Mouse (Mus musculus) skeletal muscle tissue, postnatal 0 days (tissue): ENCODE data around the gene Noto. TPM values are rescaled to one million over a fixed set of nuclear protein-coding genes. Genes with fewer than 3 reads are reported as not detected.

Experiments
- polyA plus RNA-seq: library from polyadenylated mRNA; unstranded; fragments of >200 nt; fragmentation: Nextera tagmentation; extraction: Ambion mirVana; gene quantifications from 2 replicates; pipeline ENCODE4 v1.2.1, GENCODE M21; 2015

Gene Noto
- not detected in 2 replicates for polyA plus RNA-seq

GRCm38 (mm10) chr6:85423836-85424379 lies at the start of gene Noto:
Gene Noto (plus strand): TSS chr6:85423886.

DNA sequence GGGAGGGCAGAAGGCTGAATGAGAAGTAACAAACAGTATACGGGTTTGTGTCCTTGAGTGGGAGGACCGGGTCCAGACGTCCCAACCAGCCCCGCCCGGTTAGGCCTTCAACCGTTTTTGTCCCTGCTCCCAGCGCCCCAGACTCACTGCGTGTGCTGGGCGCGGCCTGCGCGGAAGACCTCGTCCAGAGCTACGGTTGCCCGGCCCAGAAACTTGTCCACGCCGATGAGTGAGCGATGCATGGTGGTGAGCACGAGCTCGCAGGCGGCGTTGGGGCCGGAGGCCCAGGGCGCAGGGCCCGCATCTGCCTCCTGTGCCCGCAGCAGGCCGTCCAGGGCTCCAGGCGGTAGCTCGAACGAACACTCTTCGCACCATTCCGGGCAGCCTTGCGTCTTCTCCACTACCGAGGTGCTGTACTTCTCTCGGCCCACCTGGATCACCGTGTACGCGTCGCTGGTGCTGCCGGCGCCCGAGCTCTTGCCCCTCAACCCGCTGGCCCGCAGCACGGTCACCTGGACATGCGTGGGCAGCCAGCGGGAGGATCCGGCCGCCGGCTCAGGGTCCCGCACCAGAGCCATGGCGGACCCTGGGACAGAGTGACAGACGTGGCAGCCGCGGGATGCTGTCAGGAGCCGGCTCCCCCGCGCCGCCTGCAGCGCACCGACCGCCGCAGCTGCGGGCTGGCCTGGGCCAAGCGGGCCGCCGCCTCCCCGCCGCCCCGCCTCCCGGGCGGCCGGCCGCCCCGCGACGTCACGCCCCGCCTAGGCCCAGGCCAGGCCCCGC lies 49.5 kb upstream of the Noto start, which contains the start of gene Rab11fip5:
Gene Rab11fip5, minus strand, starts transcription at position 684 of the 783 bp plus-strand sequence.

GRCm38 (mm10) chr6:85431842-85432431 lies 8.3 kb downstream of the Noto start, which contains the start of gene Smyd5:
Gene Smyd5 (plus strand): TSS chr6:85431989.

GRCm38 (mm10) chr6:85450697-85451663 lies 27.3 kb downstream of the Noto start, which contains the start of gene Cct7:
Gene Cct7 (plus strand): TSS chr6:85451514.

DNA sequence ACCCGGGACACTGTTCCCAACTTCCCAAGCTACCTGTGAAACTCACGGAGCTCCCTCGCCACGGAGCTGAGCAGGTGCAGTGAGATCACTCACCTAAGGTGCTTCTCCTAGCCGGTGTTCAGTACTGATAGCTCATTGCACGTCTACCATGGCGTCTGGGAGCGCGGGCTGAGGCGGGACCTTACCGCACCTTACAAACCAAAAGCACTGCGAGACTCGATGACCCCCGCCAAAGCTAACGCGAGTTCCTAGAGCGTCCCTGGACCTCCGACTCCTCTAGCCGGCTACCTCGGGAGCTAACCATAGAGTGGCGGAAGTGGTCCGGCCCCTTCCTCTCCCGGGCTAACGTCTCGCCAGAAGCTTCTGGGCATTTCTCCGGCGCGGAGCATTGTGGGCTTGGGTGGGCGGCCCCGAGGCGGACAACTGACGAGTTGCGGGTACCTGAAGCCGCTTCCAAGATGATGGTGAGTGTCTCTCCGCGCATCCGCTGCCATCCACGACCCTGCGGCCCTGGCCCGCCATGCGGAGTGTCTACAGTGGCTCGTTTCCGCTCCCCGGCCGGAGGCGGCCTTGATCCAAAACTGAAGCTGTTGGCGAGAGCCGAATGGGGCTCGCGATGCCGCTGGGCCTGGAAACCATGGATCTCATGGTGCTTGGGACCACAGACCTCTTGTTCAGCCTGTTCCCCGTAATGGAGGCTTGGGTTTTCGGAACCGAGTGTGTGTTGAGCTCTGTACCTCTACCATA lies 28.2 kb downstream of the Noto start, which contains the start of gene Pradc1:
Gene Pradc1, minus strand, starts transcription at position 307 of the 747 bp plus-strand sequence.

Other genes with a start within 250 kb of the Noto start
- gene Emx1, start 236.4 kb upstream of the Noto start, polyA plus RNA-seq = not detected in 2 replicates
- 3.3 and 4.6 TPM in 2 replicates for gene Sfxn5, start 90.5 kb upstream of the Noto start, polyA plus RNA-seq
- 20.0 and 20.7 TPM in 2 replicates for gene Rab11fip5, start 49.3 kb upstream of the Noto start, polyA plus RNA-seq
- gene Smyd5, start 8.1 kb downstream of the Noto start, polyA plus RNA-seq = 18.3 and 20.7 TPM in 2 replicates
- gene Cct7, start 27.6 kb downstream of the Noto start, polyA plus RNA-seq = 243 and 247 TPM in 2 replicates
- gene Pradc1, start 28.1 kb downstream of the Noto start, polyA plus RNA-seq = 41.4 and 53.6 TPM in 2 replicates
- gene Fbxo41, start 79.1 kb downstream of the Noto start, polyA plus RNA-seq = 0.03 TPM in 1 of 2 replicates, not detected in the other
- gene Egr4, start 89.7 kb downstream of the Noto start, polyA plus RNA-seq = not detected in 2 replicates
- 0.60 and 1.0 TPM in 2 replicates for gene Alms1, start 163.6 kb downstream of the Noto start, polyA plus RNA-seq